Mouse (Mus musculus) ES-Bruce4 (cell line): ENCODE measurements around the gene Arhgef2.
"Not testable (repeated sequence)": the region's sequence is repeated elsewhere in the genome, so short reads cannot be mapped to it uniquely, and the experiment has no call there.

Experiments used
- CTCF ChIP-seq: IDR thresholded peaks from one replicate; pipeline ENCODE4 v1.8.1; 2011; ENCODE audit warnings: low read depth, low read length
- POLR2A ChIP-seq: IDR thresholded peaks from one replicate; pipeline ENCODE4 v1.8.1; 2011; ENCODE audit warnings: low read length; ENCODE audit not compliant: insufficient read depth

DNA sequence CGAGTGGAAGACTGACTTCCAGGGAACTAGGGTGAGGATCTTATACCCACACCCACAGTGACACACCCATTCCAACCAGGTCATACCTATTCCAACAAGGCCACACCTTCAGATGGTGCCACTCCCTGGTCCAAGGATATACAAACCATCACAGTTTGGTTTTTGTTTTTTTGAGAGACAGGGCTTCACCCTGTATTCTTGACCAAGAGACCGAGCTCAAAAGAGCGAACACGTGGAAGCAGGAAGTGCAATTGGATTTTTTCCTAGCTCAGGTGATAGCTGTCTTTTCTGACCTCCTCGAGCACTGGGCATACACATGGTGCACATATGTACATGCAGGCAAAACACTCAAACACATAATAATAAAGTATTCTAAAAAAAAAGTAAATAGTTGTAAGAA, 27.9 kb upstream of the Arhgef2 start:
- TF ChIP-seq CTCF, POLR2A: not testable (repeated sequence)
